Mouse (Mus musculus): Measurements from ENCODE around the gene Prss8.

- no peak for TF ChIP-seq CTCF (IDR thresholded peaks at IDR 0.05; ENCODE audit: control insufficient read depth, insufficient read depth, insufficient replicate concordance, low read depth, low read length)
- no peak for TF ChIP-seq POLR2A (IDR thresholded peaks at IDR 0.05; ENCODE audit: control insufficient read depth, low read depth, low read length)
Measured at GRCm38 (mm10) chr7:127894480-127894879, 35.4 kb downstream of the Prss8 start.
